In the genomic region with DNA sequence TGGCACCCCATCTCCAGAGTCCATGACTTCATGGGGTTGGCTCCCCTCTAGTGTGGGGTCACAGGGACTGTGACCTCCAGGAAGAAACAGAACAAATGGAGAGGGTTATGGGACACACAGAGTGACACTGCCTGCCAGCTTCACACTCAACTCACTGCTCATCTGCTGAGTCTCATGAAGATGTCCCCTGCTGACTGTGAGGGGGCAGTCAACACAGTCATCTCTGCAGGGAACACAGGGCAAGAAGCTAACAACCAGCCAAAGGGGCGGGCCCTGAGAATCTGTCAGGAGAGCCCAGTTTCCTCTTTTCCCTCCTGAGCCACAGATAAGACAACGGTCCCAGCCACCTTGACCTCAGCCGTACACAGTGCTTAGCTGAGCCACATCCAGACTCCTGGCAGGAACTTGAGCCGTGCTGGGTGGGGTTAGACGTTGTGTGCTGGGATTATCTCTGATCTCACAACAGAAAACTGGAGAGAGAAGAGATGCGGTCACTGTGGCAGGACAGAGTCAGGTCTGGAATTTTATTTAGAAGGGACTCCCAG, we compare ENCODE assay signal across 8 mouse cellular contexts.
DNase-seq lines count a peak whose midpoint lies in the region; ATAC-seq and TF ChIP-seq lines count a peak whose summit lies in the region.
"Had no signal": no experiment of that assay in that cellular context is flagged by ENCODE, and none has a peak within 500 bp of the region (broad histone marks: within the 10 kb centered on the region; RNA-seq: fewer than 3 reads in every experiment).

No protein-coding gene starts in this region.

- H3K4me1 ChIP-seq in embryonic facial prominence, embryonic 10.5 days = peaks cover 21% of the 10 kb centered on the region
- H3K4me1 ChIP-seq in hindbrain, embryonic 10.5 days (replicated peaks) = peaks cover 20% of the 10 kb centered on the region
- peaks cover 14% of the 10 kb centered on the region for H3K4me1 ChIP-seq in midbrain, embryonic 15.5 days

- H3K36me3 ChIP-seq in embryonic facial prominence, embryonic 10.5 days (replicated peaks) = no peaks in the 10 kb centered on the region
- no peaks in the 10 kb centered on the region for H3K36me3 ChIP-seq in hindbrain, embryonic 10.5 days
- no peaks in the 10 kb centered on the region for H3K36me3 ChIP-seq in midbrain, embryonic 15.5 days (replicated peaks)

- peak overlapping the region; percentile 43 for H3K4me2 ChIP-seq in midbrain, embryonic 15.5 days

- no peak overlapping the region for H3K27ac ChIP-seq in layer of hippocampus, adult 2 months
- H3K27ac ChIP-seq in embryonic facial prominence, embryonic 10.5 days (replicated peaks) = no peak overlapping the region
- peak overlapping the region; percentile 30; the same call in 1 of the 2 replicates for H3K27ac ChIP-seq in hindbrain, embryonic 10.5 days
- H3K27ac ChIP-seq in midbrain, embryonic 15.5 days = no peak overlapping the region

- WGBS in embryonic facial prominence, embryonic 10.5 days = 0% methylated on average over 6 of the region's 6 CpGs
- 0% methylated on average over 6 of the region's 6 CpGs for WGBS in hindbrain, embryonic 10.5 days
- WGBS in midbrain, embryonic 15.5 days = 2% methylated on average over 6 of the region's 6 CpGs

- DNase-seq in layer of hippocampus, adult 2 months (ENCODE audit: low spot score in 2 of 2) = no peak
- DNase-seq in layer of hippocampus, postnatal 10 days (ENCODE audit: low spot score in 2 of 2) = no peak
- DNase-seq in embryonic facial prominence, embryonic 10.5 days (ENCODE audit: low spot score) = no peak
- DNase-seq in hindbrain, embryonic 10.5 days (ENCODE audit: low spot score) = no peak
- DNase-seq in adrenal gland, postnatal 14 days = no peak
- no peak for DNase-seq in thymus, postnatal 4 days

- peak overlapping the region; percentile 17; the same call in 1 of the 2 replicates for H3K4me3 ChIP-seq in layer of hippocampus, adult 2 months
- H3K4me3 ChIP-seq in embryonic facial prominence, embryonic 10.5 days = peak overlapping the region; percentile 40
- H3K4me3 ChIP-seq in hindbrain, embryonic 10.5 days = peak overlapping the region; percentile 44
- H3K4me3 ChIP-seq in midbrain, embryonic 15.5 days = peak overlapping the region; percentile 16; the same call in 1 of the 2 replicates

- no peak for TF ChIP-seq CTCF in layer of hippocampus, adult 2 months (conservative IDR thresholded peaks at IDR 0.05)

- peaks cover 35% of the 10 kb centered on the region for H3K27me3 ChIP-seq in embryonic facial prominence, embryonic 10.5 days (replicated peaks; ENCODE audit: low read depth, poor library complexity, severe bottlenecking)
- H3K27me3 ChIP-seq in hindbrain, embryonic 10.5 days (ENCODE audit: insufficient read depth, poor library complexity, severe bottlenecking) = peaks cover 44% of the 10 kb centered on the region
- peaks cover 37% of the 10 kb centered on the region for H3K27me3 ChIP-seq in midbrain, embryonic 15.5 days (replicated peaks)
- H3K27me3 ChIP-seq: Patski had no signal

- no peaks in the 10 kb centered on the region for H3K9me3 ChIP-seq in embryonic facial prominence, embryonic 10.5 days
- no peaks in the 10 kb centered on the region for H3K9me3 ChIP-seq in hindbrain, embryonic 10.5 days
- no peaks in the 10 kb centered on the region for H3K9me3 ChIP-seq in midbrain, embryonic 15.5 days

- H3K9ac ChIP-seq in midbrain, embryonic 15.5 days = no peak overlapping the region

- 0 out of 2 replicates have a peak, but pooled peaks have one; percentile 30 for ATAC-seq in midbrain, embryonic 15.5 days (replicated peaks)
- ATAC-seq: Patski had no signal
